Mouse (Mus musculus): ENCODE results near the gene Slc15a1. TPM values are rescaled to one million over a fixed set of nuclear protein-coding genes. Genes with fewer than 3 reads are reported as not detected.
A peak's percentile ranks its signal among the peaks of the same experiment; 100 is the strongest.

The Slc15a1 gene
- polyA plus RNA-seq, 1 experiment from 2014 or later: 37.8 TPM

- no peak overlapping the region for H3K9ac ChIP-seq (ENCODE audit: low read depth, low read length)
- ATAC-seq: no peak
- H3K4me2 ChIP-seq (replicated peaks; ENCODE audit: low read depth): no peak overlapping the region
- no peaks in the 10 kb centered on the region for H3K36me3 ChIP-seq (ENCODE audit: control insufficient read depth, insufficient read depth)
- no peaks in the 10 kb centered on the region for H3K9me3 ChIP-seq (ENCODE audit: control insufficient read depth)
- no peak for TF ChIP-seq CTCF (IDR thresholded peaks at IDR 0.05; ENCODE audit: low read depth)
- no peak overlapping the region for H3K4me3 ChIP-seq (ENCODE audit: low read depth, low read length)
- 40% methylated on average over 4 of the region's 4 CpGs for WGBS
- H3K27ac ChIP-seq (ENCODE audit: low read depth, low read length): no peak overlapping the region
- no peaks in the 10 kb centered on the region for H3K4me1 ChIP-seq (replicated peaks; ENCODE audit: control insufficient read depth, insufficient read depth, low read length)
- H3K27me3 ChIP-seq (replicated peaks; ENCODE audit: control insufficient read depth, insufficient read depth, low read length): no peaks in the 10 kb centered on the region
Observed at GRCm38 (mm10) chr14:121521709-121522108, 16.7 kb upstream of the Slc15a1 start.

DNA sequence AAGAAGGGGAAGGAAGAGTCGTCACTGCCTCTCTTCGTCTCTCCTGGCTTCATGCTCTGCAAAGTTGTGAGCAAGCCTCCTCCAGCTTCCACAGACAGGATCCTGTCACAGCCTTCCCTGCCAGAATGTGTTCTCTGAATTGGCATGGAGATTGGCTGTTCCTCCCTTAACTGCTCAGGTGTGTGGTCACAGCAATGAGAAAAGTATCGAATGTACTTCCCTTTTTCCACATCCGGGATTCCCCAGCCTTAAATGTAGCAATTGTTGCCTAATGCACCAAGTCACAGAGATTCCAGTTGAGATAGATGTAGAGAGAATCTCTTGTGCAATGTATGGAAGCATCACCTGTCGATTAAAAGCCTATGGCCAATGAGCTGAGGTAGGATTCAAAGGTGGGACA is 11.8 kb upstream of the Slc15a1 start:
- ATAC-seq: no peak
- Histone ChIP-seq H3K4me3 (ENCODE audit: low read depth, low read length) (no peak overlapping the region), H3K36me3 (ENCODE audit: control insufficient read depth, insufficient read depth) (no peaks in the 10 kb centered on the region), H3K27me3 (replicated peaks; ENCODE audit: control insufficient read depth, insufficient read depth, low read length) (no peaks in the 10 kb centered on the region), H3K9ac (ENCODE audit: low read depth, low read length) (no peak overlapping the region), H3K9me3 (ENCODE audit: control insufficient read depth) (no peaks in the 10 kb centered on the region), H3K27ac (ENCODE audit: low read depth, low read length) (no peak overlapping the region), H3K4me2 (replicated peaks; ENCODE audit: low read depth) (no peak overlapping the region), H3K4me1 (replicated peaks; ENCODE audit: control insufficient read depth, insufficient read depth, low read length) (no peaks in the 10 kb centered on the region)
- WGBS: 84% methylated on average over 5 of the region's 5 CpGs
- no peak for TF ChIP-seq CTCF (IDR thresholded peaks at IDR 0.05; ENCODE audit: low read depth)

DNA sequence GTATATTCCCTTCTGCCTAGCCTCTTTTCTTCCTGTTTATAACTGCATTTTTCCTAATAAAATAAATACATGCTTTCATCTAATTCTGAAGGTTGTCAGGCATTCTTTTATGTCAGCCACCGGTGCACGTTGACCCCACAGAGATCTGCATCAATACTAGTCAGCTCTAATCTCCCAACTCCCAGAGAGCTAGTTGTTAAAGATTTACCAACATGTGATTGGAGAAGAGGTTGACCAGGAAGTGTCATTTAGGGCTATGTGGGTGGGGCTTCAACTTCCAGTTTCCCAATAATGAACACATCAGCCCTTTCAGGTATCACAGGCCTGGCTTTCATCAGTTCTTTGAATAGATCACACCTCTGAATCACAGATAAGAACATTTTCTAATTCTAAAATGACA is 3.9 kb upstream of the Slc15a1 start:
- H3K9ac ChIP-seq (ENCODE audit: low read depth, low read length): no peak overlapping the region
- H3K27me3 ChIP-seq (replicated peaks; ENCODE audit: control insufficient read depth, insufficient read depth, low read length): no peaks in the 10 kb centered on the region
- H3K36me3 ChIP-seq (ENCODE audit: control insufficient read depth, insufficient read depth): no peaks in the 10 kb centered on the region
- 30% methylated on average over 2 of the region's 2 CpGs for WGBS
- H3K4me3 ChIP-seq (ENCODE audit: low read depth, low read length): no peak overlapping the region
- no peaks in the 10 kb centered on the region for H3K4me1 ChIP-seq (replicated peaks; ENCODE audit: control insufficient read depth, insufficient read depth, low read length)
- no peak for ATAC-seq
- no peak overlapping the region for H3K4me2 ChIP-seq (replicated peaks; ENCODE audit: low read depth)
- H3K27ac ChIP-seq (ENCODE audit: low read depth, low read length): no peak overlapping the region
- no peaks in the 10 kb centered on the region for H3K9me3 ChIP-seq (ENCODE audit: control insufficient read depth)
- TF ChIP-seq CTCF (IDR thresholded peaks at IDR 0.05; ENCODE audit: low read depth): no peak

DNA sequence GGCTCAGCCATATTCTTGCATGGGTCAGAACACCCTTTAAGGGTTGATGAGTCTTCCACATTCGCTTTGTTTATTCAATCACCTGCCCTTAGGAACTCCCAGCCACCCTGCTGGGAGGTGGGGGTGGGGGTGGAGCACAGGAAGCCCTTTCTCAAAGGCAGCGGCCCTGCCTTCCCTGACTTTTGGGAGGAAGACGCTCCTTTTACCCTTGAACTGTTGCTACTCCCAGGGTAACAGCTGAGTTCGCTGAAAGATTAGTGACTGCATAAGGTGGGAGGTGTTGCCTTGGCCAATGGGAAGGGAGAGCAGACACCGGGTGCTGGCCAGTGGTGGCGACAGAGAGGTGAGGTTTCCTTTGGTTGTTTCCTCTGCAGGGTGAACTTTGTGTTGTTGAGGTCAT is 1.3 kb upstream of the Slc15a1 start:
- TF ChIP-seq CTCF (IDR thresholded peaks at IDR 0.05; ENCODE audit: low read depth): peak; percentile 50
- Histone ChIP-seq H3K9ac (ENCODE audit: low read depth, low read length) (no peak overlapping the region), H3K4me2 (replicated peaks; ENCODE audit: low read depth) (no peak overlapping the region; the same call in 1 of the 2 replicates), H3K9me3 (ENCODE audit: control insufficient read depth) (no peaks in the 10 kb centered on the region), H3K4me3 (ENCODE audit: low read depth, low read length) (no peak overlapping the region), H3K27me3 (replicated peaks; ENCODE audit: control insufficient read depth, insufficient read depth, low read length) (no peaks in the 10 kb centered on the region), H3K4me1 (replicated peaks; ENCODE audit: control insufficient read depth, insufficient read depth, low read length) (no peaks in the 10 kb centered on the region; the same call in 1 of the 2 replicates), H3K36me3 (ENCODE audit: control insufficient read depth, insufficient read depth) (no peaks in the 10 kb centered on the region), H3K27ac (ENCODE audit: low read depth, low read length) (no peak overlapping the region)
- peak; percentile 61 for ATAC-seq
- 27% methylated on average over 6 of the region's 6 CpGs for WGBS

DNA sequence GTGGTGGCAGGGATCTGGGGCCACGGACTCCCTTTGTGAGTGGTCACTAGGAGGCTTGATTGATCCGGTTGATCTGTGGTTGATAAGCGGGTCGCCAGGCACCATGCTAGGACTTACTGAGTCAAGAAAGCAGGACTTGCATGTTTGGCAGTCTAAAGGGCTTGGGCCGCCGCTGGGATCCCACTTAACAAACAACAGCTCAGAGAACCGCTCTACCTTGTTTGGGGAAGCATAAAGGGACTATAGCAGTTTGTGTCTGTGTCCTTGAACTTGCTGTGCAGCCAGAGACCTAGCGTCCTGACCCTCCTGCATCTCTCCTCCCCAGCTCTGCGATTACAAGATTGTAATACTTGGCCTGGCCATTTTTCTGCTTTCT is 421 bp upstream of the Slc15a1 start:
- TF ChIP-seq CTCF (IDR thresholded peaks at IDR 0.05; ENCODE audit: low read depth): no peak

GRCm38 (mm10) chr14:121500577-121500976 is 4.5 kb downstream of the Slc15a1 start:
- no peak overlapping the region for H3K9ac ChIP-seq (ENCODE audit: low read depth, low read length)
- H3K27ac ChIP-seq (ENCODE audit: low read depth, low read length): no peak overlapping the region
- H3K36me3 ChIP-seq (ENCODE audit: control insufficient read depth, insufficient read depth): no peaks in the 10 kb centered on the region
- no peak for ATAC-seq
- no peak for TF ChIP-seq CTCF (IDR thresholded peaks at IDR 0.05; ENCODE audit: low read depth)
- H3K4me3 ChIP-seq (ENCODE audit: low read depth, low read length): no peak overlapping the region
- no peaks in the 10 kb centered on the region for H3K27me3 ChIP-seq (replicated peaks; ENCODE audit: control insufficient read depth, insufficient read depth, low read length)
- H3K9me3 ChIP-seq (ENCODE audit: control insufficient read depth): no peaks in the 10 kb centered on the region
- no peaks in the 10 kb centered on the region; the same call in 1 of the 2 replicates for H3K4me1 ChIP-seq (replicated peaks; ENCODE audit: control insufficient read depth, insufficient read depth, low read length)
- no peak overlapping the region for H3K4me2 ChIP-seq (replicated peaks; ENCODE audit: low read depth)
- 36% methylated on average over 2 of the region's 2 CpGs for WGBS

More for the DNA sequence above, 421 bp upstream of the Slc15a1 start:
- 42% methylated on average over 9 of the region's 9 CpGs for WGBS
- Histone ChIP-seq H3K36me3 (ENCODE audit: control insufficient read depth, insufficient read depth) (no peaks in the 10 kb centered on the region), H3K9me3 (ENCODE audit: control insufficient read depth) (no peaks in the 10 kb centered on the region), H3K4me1 (replicated peaks; ENCODE audit: control insufficient read depth, insufficient read depth, low read length) (no peaks in the 10 kb centered on the region; the same call in 1 of the 2 replicates), H3K4me3 (ENCODE audit: low read depth, low read length) (peak overlapping the region; percentile 42), H3K27ac (ENCODE audit: low read depth, low read length) (0 out of 2 replicates have a peak overlapping the region, but pooled peaks have one; percentile 80), H3K9ac (ENCODE audit: low read depth, low read length) (peak overlapping the region; percentile 57; the same call in 1 of the 2 replicates), H3K4me2 (replicated peaks; ENCODE audit: low read depth) (peak overlapping the region; percentile 68), H3K27me3 (replicated peaks; ENCODE audit: control insufficient read depth, insufficient read depth, low read length) (no peaks in the 10 kb centered on the region)
- no peak for ATAC-seq

DNA sequence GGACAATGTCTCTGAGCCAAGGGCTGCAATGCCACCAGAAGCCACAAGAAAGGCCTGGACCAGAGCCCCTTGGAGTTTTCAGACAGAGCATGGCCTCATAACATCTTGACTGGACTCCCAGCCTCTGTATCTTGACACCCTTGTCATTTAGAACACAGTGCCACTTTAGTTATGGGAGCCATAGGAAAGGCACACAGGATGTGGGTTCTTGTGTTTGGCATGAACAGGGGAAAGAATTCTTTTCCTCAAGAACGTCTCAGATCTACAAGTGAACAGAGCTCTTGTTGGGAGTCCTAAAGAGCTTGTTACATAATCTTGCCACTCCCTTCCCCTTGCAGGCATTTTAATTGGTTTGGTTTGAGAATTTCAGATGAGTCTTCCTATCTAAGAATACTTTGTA is 5.3 kb downstream of the Slc15a1 start:
- 19% methylated on average over 1 of the region's 1 CpGs for WGBS
- Histone ChIP-seq H3K27ac (ENCODE audit: low read depth, low read length) (no peak overlapping the region), H3K4me1 (replicated peaks; ENCODE audit: control insufficient read depth, insufficient read depth, low read length) (peaks cover 5% of the 10 kb centered on the region; the same call in 1 of the 2 replicates), H3K36me3 (ENCODE audit: control insufficient read depth, insufficient read depth) (no peaks in the 10 kb centered on the region), H3K27me3 (replicated peaks; ENCODE audit: control insufficient read depth, insufficient read depth, low read length) (no peaks in the 10 kb centered on the region), H3K9me3 (ENCODE audit: control insufficient read depth) (no peaks in the 10 kb centered on the region), H3K4me2 (replicated peaks; ENCODE audit: low read depth) (no peak overlapping the region), H3K4me3 (ENCODE audit: low read depth, low read length) (no peak overlapping the region), H3K9ac (ENCODE audit: low read depth, low read length) (no peak overlapping the region)
- ATAC-seq: no peak
- no peak for TF ChIP-seq CTCF (IDR thresholded peaks at IDR 0.05; ENCODE audit: low read depth)
